Mouse (Mus musculus): ENCODE measurements around the gene Smim14.

GRCm38 (mm10) chr5:65459454-65459853, 77.5 kb downstream of the Smim14 start:
- TF ChIP-seq CTCF (IDR thresholded peaks at IDR 0.05; ENCODE audit: borderline replicate concordance, control insufficient read depth, extremely low read depth, insufficient read depth, low read length, poor library complexity), result no peak
- no peak for TF ChIP-seq POLR2A (IDR thresholded peaks at IDR 0.05; ENCODE audit: control insufficient read depth, extremely low read depth, insufficient read depth, low read length, poor library complexity)

Data from thymus, adult 2 months (tissue).